Mouse (Mus musculus) hindbrain, postnatal 0 days (tissue): ENCODE results near the gene Selenok. TPM values are rescaled to one million over a fixed set of nuclear protein-coding genes. Genes with fewer than 3 reads are reported as not detected.

Experiments used
- ATAC-seq: fragments of 200-750 bp; cut with Nextera tagmentation; 2 replicates; pipeline ENCODE4 v1.8.0; 2017; ENCODE audit warnings: mild to moderate bottlenecking, moderate TSS enrichment, moderate library complexity
- DNase-seq: peaks from one replicate; pipeline ENCODE4 v3.0.0-alpha.2; 2015; ENCODE audit warnings: low spot score
- H3K27ac ChIP-seq: fragments of 300-500 bp; sonication (generic); 2 replicates; pipeline ENCODE4 v1.5.1; 2014; ENCODE audit warnings: mild to moderate bottlenecking
- H3K27me3 ChIP-seq: fragments of 300-500 bp; sonication (generic); 2 replicates; pipeline ENCODE4 v1.6.1; 2014; ENCODE audit warnings: low read length, mixed read lengths; ENCODE audit not compliant: insufficient read depth
- H3K36me3 ChIP-seq: fragments of 300-500 bp; sonication (generic); 2 replicates; pipeline ENCODE4 v1.6.1; 2014; ENCODE audit warnings: low read length, mixed read lengths; ENCODE audit not compliant: insufficient read depth
- H3K4me1 ChIP-seq: fragments of 300-500 bp; sonication (generic); 2 replicates; pipeline ENCODE4 v1.6.1; 2014; ENCODE audit warnings: antibody characterized with exemption, low read length, mixed read lengths; ENCODE audit not compliant: insufficient read depth
- H3K4me2 ChIP-seq: fragments of 300-500 bp; sonication (generic); 2 replicates; pipeline ENCODE4 v1.6.1; 2014; ENCODE audit warnings: low read depth, mild to moderate bottlenecking, low read length, moderate library complexity, mixed read lengths
- H3K4me3 ChIP-seq: fragments of 300-500 bp; sonication (generic); 2 replicates; pipeline ENCODE4 v1.5.1; 2014; ENCODE audit warnings: low read length
- H3K9ac ChIP-seq: fragments of 300-500 bp; sonication (generic); replicated peaks from 2 replicates; pipeline ENCODE4 v1.6.1; 2014; ENCODE audit warnings: mild to moderate bottlenecking, low read length, moderate library complexity, mixed read lengths
- H3K9me3 ChIP-seq: fragments of 300-500 bp; sonication (generic); 2 replicates; pipeline ENCODE4 v1.6.1; 2016; ENCODE audit warnings: low read length, mixed read lengths
- CTCF ChIP-seq: IDR thresholded peaks from 2 replicates; pipeline ENCODE4 v1.5.1; 2016; ENCODE audit warnings: antibody characterized with exemption, control low read depth, low read depth
- WGBS: fragments of 180-500 bp; shearing (Covaris S2); extraction: QIAGEN DNeasy Blood & Tissue Kit; methylation state at CpG from one replicate; pipeline ENCODE4 v1.1.7; 2014; 5-methylcytosine and 5-hydroxymethylcytosine counted together
- polyA plus RNA-seq: library from polyadenylated mRNA; unstranded; fragments of >200 nt; fragmentation: Nextera tagmentation; extraction: Ambion mirVana; gene quantifications from 2 replicates; pipeline ENCODE4 v1.2.1, GENCODE M21; 2015
- total RNA-seq: library from RNA; depleted of rRNA; stranded (reverse); fragments of >200 nt; gene quantifications from 2 replicates; pipeline ENCODE4 v1.2.3, GENCODE M21; 2014; rRNA removed

The Selenok gene
- total RNA-seq = 47.9 and 73.1 TPM in 2 replicates
- 429 and 448 TPM in 2 replicates for polyA plus RNA-seq

DNA sequence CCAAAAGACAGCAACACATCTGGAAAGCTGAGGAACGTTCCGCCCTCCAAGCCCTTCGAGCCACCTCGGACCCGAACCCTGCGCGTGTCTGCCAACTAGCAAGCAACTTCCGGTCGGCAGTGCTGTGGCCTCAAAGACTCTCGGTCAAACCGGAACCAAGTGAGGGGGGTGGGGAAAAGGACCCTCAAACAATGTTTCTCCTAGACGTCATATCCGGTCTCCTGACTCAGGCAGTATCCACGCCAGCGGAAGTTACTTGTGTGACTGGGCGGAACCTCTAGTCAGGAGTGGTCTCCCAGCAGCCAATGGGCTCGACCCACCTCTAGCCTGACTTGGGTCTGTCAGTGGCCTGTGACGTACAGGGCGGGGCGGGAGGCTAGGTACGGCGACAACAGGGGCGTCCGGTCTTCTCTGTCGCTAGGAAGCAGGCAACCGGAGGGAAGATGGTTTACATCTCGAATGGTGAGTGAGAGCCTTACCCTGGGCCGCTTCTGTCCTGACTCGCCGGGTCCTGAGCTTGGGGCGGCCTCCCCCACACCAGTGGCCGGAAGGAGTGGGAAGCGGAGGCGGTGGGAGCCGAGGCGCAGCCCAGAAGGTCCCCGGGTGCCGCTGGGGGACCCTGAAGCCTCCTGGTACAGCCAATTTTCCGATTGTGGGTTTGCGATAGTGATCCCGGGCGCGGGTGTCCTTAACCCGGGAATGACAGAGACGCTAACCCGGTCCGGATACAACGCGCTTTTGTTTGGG, at the start of gene Selenok:
Gene Selenok, plus strand, starts transcription at position 234 of the 747 bp plus-strand sequence.
- peak; percentile 100 for DNase-seq
- peaks cover 7% of the 10 kb centered on the region; the same call in 1 of the 2 replicates for H3K4me1 ChIP-seq
- WGBS = under 1% methylated on average over 49 of the region's 49 CpGs
- H3K27ac ChIP-seq = peak within 1 kb of the TSS; percentile 86
- TF ChIP-seq CTCF = no peak
- peak within 1 kb of the TSS; percentile 85 for H3K4me3 ChIP-seq
- peak; percentile 100 for ATAC-seq
- peak within 1 kb of the TSS; percentile 90 for H3K9ac ChIP-seq
- peak within 1 kb of the TSS; percentile 61 for H3K4me2 ChIP-seq
- H3K9me3 ChIP-seq = no peaks in the 10 kb centered on the region
- peaks cover 28% of the 10 kb centered on the region for H3K36me3 ChIP-seq
- no peaks in the 10 kb centered on the region for H3K27me3 ChIP-seq

DNA sequence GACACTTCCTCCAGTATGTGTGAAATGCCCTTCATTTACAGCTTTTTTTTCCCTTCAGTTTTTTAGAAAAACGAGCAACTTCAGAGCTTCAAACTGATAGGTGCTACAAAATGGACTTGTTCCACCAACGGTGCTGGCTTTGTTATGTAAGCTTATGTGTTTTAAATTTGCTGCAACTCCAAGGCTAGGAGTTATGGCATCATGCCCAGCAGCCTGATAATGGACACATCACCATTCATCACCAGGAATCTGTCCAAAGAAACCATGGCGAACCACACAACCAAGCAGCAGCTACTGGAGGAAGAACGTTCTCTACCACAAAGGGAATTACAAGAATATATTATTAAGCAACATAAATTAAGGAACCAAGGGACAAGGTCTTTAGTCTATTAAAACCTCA, 39.1 kb upstream of the Selenok start:
- H3K4me2 ChIP-seq = no peak overlapping the region
- H3K4me3 ChIP-seq = no peak overlapping the region
- H3K27me3 ChIP-seq = no peaks in the 10 kb centered on the region
- H3K27ac ChIP-seq = no peak overlapping the region
- H3K36me3 ChIP-seq = no peaks in the 10 kb centered on the region
- WGBS = 46% methylated on average over 4 of the region's 4 CpGs
- H3K9ac ChIP-seq = no peak overlapping the region
- H3K9me3 ChIP-seq = no peaks in the 10 kb centered on the region
- ATAC-seq = no peak
- no peak for TF ChIP-seq CTCF
- no peak for DNase-seq
- no peaks in the 10 kb centered on the region for H3K4me1 ChIP-seq

DNA sequence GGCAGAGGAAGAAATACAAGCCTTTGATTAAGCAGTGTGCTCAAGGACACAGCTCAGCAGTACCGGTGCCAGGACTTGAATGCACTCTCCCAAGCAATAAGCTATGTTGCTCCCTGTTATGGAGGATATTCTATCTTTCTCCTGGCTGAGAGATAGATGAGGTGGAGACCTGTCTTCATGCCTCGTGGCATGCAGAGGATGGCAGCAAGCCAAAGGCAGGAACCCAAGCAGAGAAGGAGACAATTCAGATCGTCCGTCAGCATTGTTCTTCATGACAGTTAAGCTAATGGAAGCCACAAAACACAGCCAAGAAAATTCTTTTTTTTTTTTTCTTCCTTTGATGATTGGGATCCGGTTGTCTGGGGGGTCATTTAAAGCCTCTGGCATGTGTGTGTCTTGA, 32.6 kb upstream of the Selenok start:
- Histone ChIP-seq H3K4me3 (no peak overlapping the region), H3K27ac (no peak overlapping the region), H3K4me1 (no peaks in the 10 kb centered on the region; the same call in 1 of the 2 replicates), H3K4me2 (no peak overlapping the region), H3K27me3 (no peaks in the 10 kb centered on the region), H3K9me3 (no peaks in the 10 kb centered on the region), H3K9ac (no peak overlapping the region), H3K36me3 (no peaks in the 10 kb centered on the region)
- 26% methylated on average over 5 of the region's 5 CpGs for WGBS
- ATAC-seq = 0 out of 2 replicates have a peak, but pooled peaks have one; percentile 24
- no peak for TF ChIP-seq CTCF
- DNase-seq = peak; percentile 53

DNA sequence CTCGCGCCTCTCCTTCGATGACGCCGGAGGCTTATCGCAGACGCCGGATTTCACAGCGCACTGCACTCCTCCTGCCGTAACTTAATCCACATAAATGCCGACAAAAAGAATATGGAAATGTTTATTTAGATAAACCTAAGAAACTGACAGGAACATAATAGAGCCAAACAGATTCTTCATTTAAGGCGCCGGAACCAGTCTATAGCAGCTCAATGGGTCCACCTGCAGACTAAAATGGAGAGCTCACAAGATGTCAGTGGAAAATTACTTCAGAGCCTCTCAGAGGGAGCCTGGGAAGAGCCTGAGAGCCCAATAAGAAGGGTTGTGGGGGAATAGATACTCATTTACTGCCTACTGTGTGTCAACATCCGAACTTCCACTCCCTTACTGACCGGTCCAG, 30.6 kb upstream of the Selenok start:
- Histone ChIP-seq H3K4me2 (0 out of 2 replicates have a peak overlapping the region, but pooled peaks have one; percentile 16), H3K4me3 (no peak overlapping the region), H3K9ac (no peak overlapping the region), H3K4me1 (no peaks in the 10 kb centered on the region; the same call in 1 of the 2 replicates), H3K36me3 (no peaks in the 10 kb centered on the region), H3K27ac (no peak overlapping the region), H3K9me3 (no peaks in the 10 kb centered on the region), H3K27me3 (no peaks in the 10 kb centered on the region)
- WGBS = 74% methylated on average over 15 of the region's 15 CpGs
- DNase-seq (peak; percentile 79), ATAC-seq (no peak)
- peak; percentile 59 for TF ChIP-seq CTCF

DNA sequence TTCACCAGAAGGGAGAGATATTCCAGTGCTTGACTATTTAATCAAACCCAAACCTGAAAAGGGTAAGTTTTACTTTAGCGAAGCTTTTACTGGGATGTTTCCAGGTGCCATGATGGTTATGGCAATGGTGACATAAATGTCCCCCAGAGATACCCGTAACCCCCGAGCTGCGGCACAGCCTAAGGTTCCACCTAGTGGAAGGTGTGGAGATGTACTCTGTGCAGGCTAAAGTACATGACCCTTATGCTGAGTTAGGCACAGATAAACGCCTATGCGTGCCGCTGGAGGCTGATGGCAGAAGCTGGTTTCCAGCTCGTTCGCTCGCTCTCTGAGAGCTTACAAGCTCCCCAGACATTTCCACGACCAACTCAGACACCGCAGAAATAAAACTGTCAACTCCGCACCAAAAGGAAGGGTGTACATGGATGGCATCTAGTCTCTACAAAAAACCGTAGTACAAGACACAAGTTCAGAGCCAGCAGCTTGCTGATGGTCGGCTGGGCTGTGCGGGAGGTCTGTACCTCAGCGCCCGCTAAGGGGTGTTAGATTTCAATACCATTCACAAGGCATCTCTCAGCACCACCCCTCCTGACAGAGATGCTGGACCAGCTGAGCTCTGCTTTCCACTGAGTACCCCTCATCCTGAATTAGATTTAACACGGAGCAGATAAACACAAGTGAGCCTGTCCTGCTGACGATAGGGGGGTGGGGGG, 28.4 kb upstream of the Selenok start:
- no peak for ATAC-seq
- WGBS = 54% methylated on average over 20 of the region's 20 CpGs
- no peaks in the 10 kb centered on the region; the same call in 1 of the 2 replicates for H3K4me1 ChIP-seq

DNA sequence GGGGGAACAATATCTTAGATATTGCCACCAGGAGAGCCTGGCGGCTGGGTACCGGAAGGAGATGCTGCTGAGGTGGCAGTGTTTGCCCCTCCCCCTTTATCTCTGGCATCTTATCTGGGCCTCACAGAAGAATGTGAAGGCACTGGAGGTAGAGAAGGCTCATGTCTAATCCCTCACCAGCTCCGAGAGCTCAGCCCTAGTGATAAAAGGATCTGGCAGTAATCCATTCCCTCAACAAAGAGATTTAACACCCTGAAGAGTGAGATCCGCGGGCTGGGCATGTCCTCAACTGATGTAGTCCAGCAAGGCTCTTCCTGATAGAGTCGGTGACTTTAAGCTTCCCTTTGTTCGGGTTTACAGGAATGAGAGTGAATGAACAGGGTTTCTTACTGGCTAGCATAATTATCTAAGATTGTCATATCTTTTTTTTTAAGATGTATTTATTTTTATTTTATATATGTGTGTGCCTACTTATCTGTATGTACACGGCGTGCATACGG, 27.7 kb upstream of the Selenok start:
- no peaks in the 10 kb centered on the region; the same call in 1 of the 2 replicates for H3K4me1 ChIP-seq
- peak; percentile 10 for DNase-seq
- TF ChIP-seq CTCF = no peak
- no peak overlapping the region for H3K27ac ChIP-seq
- H3K27me3 ChIP-seq = no peaks in the 10 kb centered on the region
- 0 out of 2 replicates have a peak overlapping the region, but pooled peaks have one; percentile 9 for H3K9ac ChIP-seq
- no peaks in the 10 kb centered on the region for H3K36me3 ChIP-seq
- H3K9me3 ChIP-seq = no peaks in the 10 kb centered on the region
- no peak overlapping the region for H3K4me3 ChIP-seq
- H3K4me2 ChIP-seq = peak overlapping the region; percentile 25; the same call in 1 of the 2 replicates
- WGBS = 23% methylated on average over 10 of the region's 10 CpGs
- ATAC-seq = 0 out of 2 replicates have a peak, but pooled peaks have one; percentile 21

More for the DNA sequence above, 28.4 kb upstream of the Selenok start:
- peak overlapping the region; percentile 25; the same call in 1 of the 2 replicates for H3K4me2 ChIP-seq
- no peaks in the 10 kb centered on the region for H3K36me3 ChIP-seq
- TF ChIP-seq CTCF = peak; percentile 17; the same call in 1 of the 2 replicates
- DNase-seq = no peak
- no peak overlapping the region for H3K27ac ChIP-seq
- 0 out of 2 replicates have a peak overlapping the region, but pooled peaks have one; percentile 9 for H3K9ac ChIP-seq
- no peaks in the 10 kb centered on the region for H3K9me3 ChIP-seq
- H3K4me3 ChIP-seq = no peak overlapping the region
- H3K27me3 ChIP-seq = no peaks in the 10 kb centered on the region
